Mouse (Mus musculus) heart, embryonic 16.5 days (tissue): ENCODE data around the gene Robo1. TPM values are rescaled to one million over a fixed set of nuclear protein-coding genes. Genes with fewer than 3 reads are reported as not detected.
A peak's percentile ranks its signal among the peaks of the same experiment; 100 is the strongest.

Experiments
- ATAC-seq: fragments of 200-750 bp; cut with Nextera tagmentation; replicated peaks from 2 replicates; pipeline ENCODE4 v1.8.0; 2017; ENCODE audit warnings: moderate number of reproducible peaks; ENCODE audit not compliant: insufficient read depth, low FRiP score; ENCODE audit errors: extremely low read depth
- H3K27ac ChIP-seq: fragments of 300-500 bp; sonication (generic); 2 replicates; pipeline ENCODE4 v1.5.1; 2014; ENCODE audit warnings: mild to moderate bottlenecking, low read length, control low read depth, moderate library complexity
- H3K27me3 ChIP-seq: fragments of 300-500 bp; sonication (generic); 2 replicates; pipeline ENCODE4 v1.6.1; 2014; ENCODE audit warnings: low read length, mixed read lengths; ENCODE audit not compliant: control insufficient read depth, insufficient read depth
- H3K36me3 ChIP-seq: fragments of 300-500 bp; sonication (generic); 2 replicates; pipeline ENCODE4 v1.6.1; 2014; ENCODE audit not compliant: control insufficient read depth, insufficient read depth
- H3K4me1 ChIP-seq: fragments of 300-500 bp; sonication (generic); 2 replicates; pipeline ENCODE4 v1.6.1; 2014; ENCODE audit warnings: low read length, mixed read lengths; ENCODE audit not compliant: control insufficient read depth, insufficient read depth
- H3K4me2 ChIP-seq: fragments of 300-500 bp; sonication (generic); 2 replicates; pipeline ENCODE4 v1.6.1; 2014; ENCODE audit warnings: low read depth, mild to moderate bottlenecking, control low read depth, low read length
- H3K4me3 ChIP-seq: fragments of 300-500 bp; sonication (generic); 2 replicates; pipeline ENCODE4 v1.5.1; 2014; ENCODE audit warnings: mild to moderate bottlenecking, control low read depth, low read length
- H3K9ac ChIP-seq: fragments of 300-500 bp; sonication (generic); 2 replicates; pipeline ENCODE4 v1.6.1; 2014; ENCODE audit warnings: low read length, control low read depth
- H3K9me3 ChIP-seq: fragments of 300-500 bp; sonication (generic); replicated peaks from 2 replicates; pipeline ENCODE4 v1.6.1; 2016; ENCODE audit warnings: low read length; ENCODE audit not compliant: control insufficient read depth
- WGBS: fragments of 180-500 bp; shearing (Covaris S2); extraction: QIAGEN DNeasy Blood & Tissue Kit; methylation state at CpG from one replicate; pipeline ENCODE4 v1.1.7; 2014; 5-methylcytosine and 5-hydroxymethylcytosine counted together
- polyA plus RNA-seq: library from polyadenylated mRNA; unstranded; fragments of >200 nt; fragmentation: Nextera tagmentation; extraction: Ambion mirVana; gene quantifications from 2 replicates; pipeline ENCODE4 v1.2.1, GENCODE M21; 2015

The Robo1 gene
- polyA plus RNA-seq, 1 experiment from 2014 or later, result 8.0 TPM

- H3K4me1 ChIP-seq, result peaks cover 5% of the 10 kb centered on the region
- H3K4me2 ChIP-seq, result no peak overlapping the region
- ATAC-seq, result no peak
- H3K27me3 ChIP-seq, result no peaks in the 10 kb centered on the region
- no peaks in the 10 kb centered on the region for H3K9me3 ChIP-seq
- H3K4me3 ChIP-seq, result no peak overlapping the region
- H3K27ac ChIP-seq, result peak overlapping the region; percentile 64
- H3K9ac ChIP-seq, result no peak overlapping the region
- H3K36me3 ChIP-seq, result no peaks in the 10 kb centered on the region
- 63% methylated on average over 5 of the region's 5 CpGs for WGBS
These were observed 111.4 kb downstream of the Robo1 start for GRCm38 (mm10) chr16:72419328-72420066.

GRCm38 (mm10) chr16:72422426-72422825 is 114.3 kb downstream of the Robo1 start:
- WGBS, result 16% methylated on average over 4 of the region's 4 CpGs
- peak overlapping the region; percentile 53; the same call in 1 of the 2 replicates for H3K27ac ChIP-seq

DNA sequence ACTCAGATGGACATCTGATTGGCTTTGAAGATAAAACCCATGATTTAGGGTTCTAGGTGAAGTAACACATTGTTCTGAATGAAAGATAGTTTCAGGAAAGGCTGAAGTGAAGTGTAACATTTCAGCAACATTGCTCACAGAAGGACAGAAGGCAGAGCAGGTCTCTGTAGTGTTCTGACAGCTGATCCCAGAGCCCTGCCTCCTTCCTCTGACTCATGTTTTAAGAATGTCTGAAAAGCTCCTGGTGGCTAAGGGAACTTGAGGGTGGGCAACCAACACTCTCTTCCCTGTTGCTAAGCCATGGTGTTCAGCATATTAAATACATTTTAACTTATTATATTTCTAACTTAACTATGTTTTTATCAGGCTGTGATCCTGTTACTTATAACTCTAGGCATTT is 126.3 kb downstream of the Robo1 start:
- no peak overlapping the region for H3K4me2 ChIP-seq
- H3K27me3 ChIP-seq, result no peaks in the 10 kb centered on the region
- H3K4me3 ChIP-seq, result no peak overlapping the region
- H3K9ac ChIP-seq, result no peak overlapping the region
- no peaks in the 10 kb centered on the region for H3K9me3 ChIP-seq
- no peaks in the 10 kb centered on the region for H3K4me1 ChIP-seq
- peak; percentile 75 for ATAC-seq
- no peaks in the 10 kb centered on the region for H3K36me3 ChIP-seq
- no peak overlapping the region for H3K27ac ChIP-seq

More at GRCm38 (mm10) chr16:72422426-72422825, 114.3 kb downstream of the Robo1 start:
- H3K4me2 ChIP-seq, result no peak overlapping the region
- 0 out of 2 replicates have a peak, but pooled peaks have one; percentile 23 for ATAC-seq
- H3K4me3 ChIP-seq, result no peak overlapping the region
- H3K36me3 ChIP-seq, result no peaks in the 10 kb centered on the region
- peaks cover 5% of the 10 kb centered on the region for H3K4me1 ChIP-seq
- no peaks in the 10 kb centered on the region for H3K27me3 ChIP-seq
- H3K9me3 ChIP-seq, result no peaks in the 10 kb centered on the region
- no peak overlapping the region for H3K9ac ChIP-seq

DNA sequence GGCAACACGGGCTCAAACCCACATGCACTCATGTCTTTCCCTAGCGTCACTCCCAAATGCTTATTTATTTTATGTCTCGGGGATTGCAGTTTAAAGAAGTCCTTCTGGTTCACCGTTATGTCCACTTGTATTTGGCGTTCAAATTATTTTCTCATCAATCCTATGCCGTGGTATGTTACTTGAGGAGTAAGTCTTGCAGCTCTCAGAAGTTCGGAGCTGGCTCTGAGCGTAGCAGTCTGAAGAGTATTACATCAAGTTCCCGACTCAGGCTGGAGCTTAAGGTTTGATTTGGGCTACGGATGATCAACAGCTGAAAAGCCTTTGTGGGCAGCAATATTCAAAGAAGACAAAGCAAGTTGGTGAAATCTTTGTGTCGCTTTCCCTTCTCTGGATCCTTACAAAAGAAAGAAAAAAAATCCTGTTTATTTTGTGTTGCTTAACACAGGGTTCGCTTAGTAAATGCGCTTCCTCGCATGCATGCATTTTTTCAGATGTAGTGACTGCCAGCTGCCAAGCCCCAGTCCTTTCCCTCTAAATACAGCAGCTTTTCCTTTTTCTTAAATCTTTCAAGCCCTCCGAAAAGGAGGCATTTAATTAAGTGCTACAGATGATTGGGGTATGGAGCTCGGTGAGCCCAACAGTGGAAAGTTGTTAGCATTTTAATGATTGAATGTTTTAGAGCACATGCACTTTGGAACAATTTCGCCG is 136.5 kb downstream of the Robo1 start:
- H3K9me3 ChIP-seq, result no peaks in the 10 kb centered on the region
- 0 out of 2 replicates have a peak, but pooled peaks cover 2% of the 10 kb centered on the region for H3K4me1 ChIP-seq
- 72% methylated on average over 18 of the region's 18 CpGs for WGBS
- ATAC-seq, result no peak
- H3K36me3 ChIP-seq, result no peaks in the 10 kb centered on the region
- no peak overlapping the region for H3K9ac ChIP-seq
- peak overlapping the region; percentile 12; the same call in 1 of the 2 replicates for H3K4me2 ChIP-seq
- H3K27ac ChIP-seq, result no peak overlapping the region
- H3K4me3 ChIP-seq, result no peak overlapping the region
- H3K27me3 ChIP-seq, result no peaks in the 10 kb centered on the region

- Histone ChIP-seq H3K36me3 (no peaks in the 10 kb centered on the region), H3K27me3 (no peaks in the 10 kb centered on the region), H3K9ac (no peak overlapping the region), H3K9me3 (no peaks in the 10 kb centered on the region), H3K4me2 (no peak overlapping the region), H3K27ac (no peak overlapping the region), H3K4me1 (no peaks in the 10 kb centered on the region), H3K4me3 (no peak overlapping the region)
- no peak for ATAC-seq
- 55% methylated on average over 10 of the region's 10 CpGs for WGBS
These were observed 150.0 kb downstream of the Robo1 start for GRCm38 (mm10) chr16:72458155-72458554.

DNA sequence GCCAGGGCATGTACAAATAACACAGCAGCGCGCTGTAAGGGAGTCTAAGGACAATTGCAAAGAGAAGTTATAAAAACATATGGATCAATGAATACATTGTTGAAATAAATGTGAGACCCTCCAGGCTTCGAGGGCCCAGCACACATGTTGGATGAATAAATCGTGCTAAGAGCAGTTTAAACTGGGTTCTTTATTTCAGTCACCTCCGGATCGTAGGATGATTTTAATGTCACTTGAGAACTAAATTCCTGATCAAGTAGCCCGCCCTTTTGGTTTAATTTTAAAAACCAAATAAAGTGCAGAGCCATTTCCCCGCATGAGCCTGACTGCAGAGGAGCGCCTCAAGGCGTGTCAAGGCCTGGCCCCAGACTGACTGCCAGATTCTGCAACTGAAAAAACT is 150.5 kb downstream of the Robo1 start:
- Histone ChIP-seq H3K9ac (no peak overlapping the region), H3K27me3 (no peaks in the 10 kb centered on the region), H3K4me2 (no peak overlapping the region), H3K36me3 (no peaks in the 10 kb centered on the region), H3K27ac (no peak overlapping the region), H3K4me1 (no peaks in the 10 kb centered on the region), H3K9me3 (no peaks in the 10 kb centered on the region), H3K4me3 (no peak overlapping the region)
- WGBS, result 69% methylated on average over 10 of the region's 10 CpGs
- ATAC-seq, result no peak

GRCm38 (mm10) chr16:72465696-72466095 is 157.6 kb downstream of the Robo1 start:
- no peak overlapping the region for H3K4me3 ChIP-seq
- H3K9me3 ChIP-seq, result no peaks in the 10 kb centered on the region
- ATAC-seq, result no peak
- no peaks in the 10 kb centered on the region for H3K27me3 ChIP-seq
- H3K9ac ChIP-seq, result no peak overlapping the region
- no peaks in the 10 kb centered on the region for H3K36me3 ChIP-seq
- WGBS, result 72% methylated on average over 3 of the region's 3 CpGs
- no peaks in the 10 kb centered on the region for H3K4me1 ChIP-seq
- H3K27ac ChIP-seq, result no peak overlapping the region
- H3K4me2 ChIP-seq, result no peak overlapping the region

- H3K9ac ChIP-seq, result no peak overlapping the region
- H3K4me2 ChIP-seq, result no peak overlapping the region
- no peaks in the 10 kb centered on the region for H3K36me3 ChIP-seq
- no peaks in the 10 kb centered on the region for H3K9me3 ChIP-seq
- H3K27me3 ChIP-seq, result no peaks in the 10 kb centered on the region
- WGBS, result 75% methylated on average over 2 of the region's 2 CpGs
- H3K4me3 ChIP-seq, result no peak overlapping the region
- no peak for ATAC-seq
- no peaks in the 10 kb centered on the region for H3K4me1 ChIP-seq
- H3K27ac ChIP-seq, result no peak overlapping the region
These were observed 162.0 kb downstream of the Robo1 start for GRCm38 (mm10) chr16:72470037-72470673.

DNA sequence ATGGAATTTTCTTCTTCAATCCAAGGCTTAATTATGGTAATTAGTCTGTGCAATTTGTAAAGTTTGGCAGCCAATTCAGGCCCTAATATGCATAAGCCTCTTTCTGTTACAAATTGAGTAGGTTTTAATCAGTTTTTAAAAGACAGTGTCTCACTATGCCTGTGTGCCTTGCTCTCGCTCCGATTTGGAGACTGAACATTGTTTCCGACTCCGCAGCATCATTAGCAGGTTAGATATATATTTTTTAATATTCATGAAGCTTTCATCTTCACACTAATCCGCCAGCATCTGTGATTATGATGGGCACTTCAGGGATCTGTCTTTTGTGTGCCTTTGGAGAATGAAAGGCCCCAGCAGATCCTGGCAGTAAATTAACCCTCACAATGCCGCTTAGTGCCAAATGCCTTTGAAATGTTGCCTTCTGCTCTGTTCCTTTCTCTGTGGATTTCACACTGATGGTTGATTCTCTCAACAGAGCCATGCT is 202.7 kb downstream of the Robo1 start:
- 65% methylated on average over 6 of the region's 6 CpGs for WGBS
- Histone ChIP-seq H3K4me2 (no peak overlapping the region), H3K4me1 (no peaks in the 10 kb centered on the region), H3K9ac (no peak overlapping the region), H3K36me3 (no peaks in the 10 kb centered on the region), H3K9me3 (no peaks in the 10 kb centered on the region), H3K27me3 (no peaks in the 10 kb centered on the region), H3K4me3 (no peak overlapping the region), H3K27ac (no peak overlapping the region)
- ATAC-seq, result no peak
